ENCODE assay signal across 8 mouse cellular contexts in genomic region chr10:40347461-40347954, GRCm38 (mm10). TPM values are rescaled to one million over a fixed set of nuclear protein-coding genes. Genes with fewer than 3 reads are reported as not detected.
A peak's percentile ranks its signal among the peaks of the same experiment; 100 is the strongest.
DNase-seq lines count a peak whose midpoint lies in the region; ATAC-seq and TF ChIP-seq lines count a peak whose summit lies in the region.

No protein-coding gene starts in this region.

- ATAC-seq in limb, embryonic 12.5 days (ENCODE audit: insufficient number of reproducible peaks, insufficient read depth, low FRiP score, low TSS enrichment, low read depth): no peak
- ATAC-seq in activated CD4-positive, CD25-positive, alpha-beta regulatory T cell, adult 4 months: no peak

- no peaks in the 10 kb centered on the region for H3K79me2 ChIP-seq in heart, adult 2 months (replicated peaks; ENCODE audit: control insufficient read depth, insufficient read depth, low read length)

- H3K4me1 ChIP-seq in heart, adult 2 months (ENCODE audit: control insufficient read depth, insufficient read depth, low read length): peaks cover 3% of the 10 kb centered on the region; the same call in 1 of the 2 replicates
- peaks cover 13% of the 10 kb centered on the region for H3K4me1 ChIP-seq in limb, embryonic 12.5 days (replicated peaks)

- no peak for DNase-seq in heart, adult 2 months
- DNase-seq in heart, postnatal 25 days (ENCODE audit: low spot score): no peak
- DNase-seq in 3134 (ENCODE audit: extremely low read depth, insufficient read length, low spot score): peak; percentile 67
- peak; percentile 44 for DNase-seq in c-Kit-positive CD71-positive TER-119-positive erythroid progenitor cells, embryonic 14.5 days (ENCODE audit: low spot score)
- DNase-seq in right cerebral cortex, adult 2 months (ENCODE audit: low spot score in 2 of 2): no peak
- no peak for DNase-seq in retina, postnatal 1 day

- TF ChIP-seq CTCF in heart, adult 2 months (IDR thresholded peaks at IDR 0.05): 0 out of 2 replicates have a peak, but pooled peaks have one; percentile 11

- TF ChIP-seq POLR2A in heart, adult 2 months (IDR thresholded peaks at IDR 0.05; ENCODE audit: insufficient read depth, low read depth, low read length): no peak

- H3K4me3 ChIP-seq in heart, adult 2 months: no peak overlapping the region
- no peak overlapping the region for H3K4me3 ChIP-seq in limb, embryonic 12.5 days (replicated peaks)

- 65% methylated on average over 9 of the region's 9 CpGs for WGBS in heart, adult 2 months
- WGBS in limb, embryonic 12.5 days: 62% methylated on average over 9 of the region's 9 CpGs

- no peaks in the 10 kb centered on the region for H3K27me3 ChIP-seq in heart, adult 2 months (ENCODE audit: control insufficient read depth, insufficient read depth, low read length)
- H3K27me3 ChIP-seq in limb, embryonic 12.5 days: no peaks in the 10 kb centered on the region

- no peak for TF ChIP-seq EP300 in heart, adult 2 months (IDR thresholded peaks at IDR 0.05; ENCODE audit: insufficient read depth, low read depth, low read length)

- H3K4me2 ChIP-seq in limb, embryonic 12.5 days: peak overlapping the region; percentile 64

- no peaks in the 10 kb centered on the region for H3K9me3 ChIP-seq in limb, embryonic 12.5 days

- intact Hi-C loops in heart, adult 2 months (cut with DNase I): loop anchor here (5.0 kb wide), 1 partner anchor 180 kb away; no protein-coding TSS in a partner anchor
- intact Hi-C loops in heart, postnatal 25 days (cut with DNase I): no loop called here

- no peaks in the 10 kb centered on the region for H3K36me3 ChIP-seq in heart, adult 2 months (ENCODE audit: control insufficient read depth, insufficient read depth, low read length)
- no peaks in the 10 kb centered on the region for H3K36me3 ChIP-seq in limb, embryonic 12.5 days

- no peak overlapping the region for H3K9ac ChIP-seq in heart, adult 2 months (ENCODE audit: low read depth, low read length)
- no peak overlapping the region for H3K9ac ChIP-seq in limb, embryonic 12.5 days (replicated peaks)

- peak overlapping the region; percentile 93; the same call in 1 of the 2 replicates for H3K27ac ChIP-seq in heart, adult 2 months
- H3K27ac ChIP-seq in limb, embryonic 12.5 days: no peak overlapping the region

RNA-seq across cellular contexts. Expression of gene Cdk19, which starts 8.1 kb away (rescaled TPM):
- 10 to 100 TPM; 11.5 to 15.2 TPM for total RNA-seq in heart, adult 2 months (2021)
- polyA plus RNA-seq in heart, adult 2 months (2012; rRNA removed): 5.2 and 8.6 TPM in 2 replicates
- total RNA-seq in heart, postnatal 25 days (2021): 10 to 100 TPM; 11.9 to 15.7 TPM
- 15.7 and 16.3 TPM in 2 replicates for polyA plus RNA-seq in limb, embryonic 12.5 days (2016; fragmentation: Nextera tagmentation; extraction: Ambion mirVana)
- polyA plus RNA-seq in activated CD4-positive, CD25-positive, alpha-beta regulatory T cell, adult 4 months (2017; shearing (Covaris generic)): 10 to 100 TPM; 11.6 to 18.4 TPM

RNA-seq across cellular contexts. Expression of gene Amd1, which starts 45.5 kb away (rescaled TPM):
- 100 to 1,000 TPM in 1 of 2 experiments, 10 to 100 TPM in 1; 98.5 to 114 TPM for total RNA-seq in heart, adult 2 months (2021)
- 26.1 and 83.2 TPM in 2 replicates for polyA plus RNA-seq in heart, adult 2 months (2012; rRNA removed)
- total RNA-seq in heart, postnatal 25 days (2021): 10 to 100 TPM; 58.8 to 86.5 TPM
- polyA plus RNA-seq in limb, embryonic 12.5 days (2016; fragmentation: Nextera tagmentation; extraction: Ambion mirVana): 72.5 and 72.6 TPM in 2 replicates
- polyA plus RNA-seq in activated CD4-positive, CD25-positive, alpha-beta regulatory T cell, adult 4 months (2017; shearing (Covaris generic)): 10 to 100 TPM; 57.9 to 78.4 TPM

Comparison
In these comparisons a context has a peak if more than half of its experiments do, and no peak if none do; other contexts are left out.
1. DNase-seq: peak in 3134 (single experiment) and c-Kit-positive CD71-positive TER-119-positive erythroid progenitor cells, embryonic 14.5 days (single experiment); none in heart, adult 2 months (0 of 2), heart, postnatal 25 days (single experiment), right cerebral cortex, adult 2 months (0 of 2) and retina, postnatal 1 day (single experiment).